Mouse (Mus musculus): Measurements from ENCODE around the gene Tnni1. TPM values are rescaled to one million over a fixed set of nuclear protein-coding genes. Genes with fewer than 3 reads are reported as not detected.

Gene Tnni1
- total RNA-seq, 2 experiments from 2014 or later = 184 to 604 TPM

GRCm38 (mm10) chr1:135794216-135795134, 15.2 kb downstream of the Tnni1 start:
- intact Hi-C loops (cut with DNase I) = no loop called here
- peak; percentile 53 for DNase-seq
- Histone ChIP-seq H3K4me3 (peak overlapping the region; percentile 55), H3K27ac (peak overlapping the region; percentile 76)
- TF ChIP-seq CTCF (IDR thresholded peaks at IDR 0.05) = no peak

GRCm38 (mm10) chr1:135798492-135798891, 19.3 kb downstream of the Tnni1 start:
- TF ChIP-seq CTCF (IDR thresholded peaks at IDR 0.05) = no peak
- peak overlapping the region; percentile 35 for H3K27ac ChIP-seq
- intact Hi-C loops (cut with DNase I) = no loop called here
- no peak overlapping the region for H3K4me3 ChIP-seq
- no peak for DNase-seq

DNA sequence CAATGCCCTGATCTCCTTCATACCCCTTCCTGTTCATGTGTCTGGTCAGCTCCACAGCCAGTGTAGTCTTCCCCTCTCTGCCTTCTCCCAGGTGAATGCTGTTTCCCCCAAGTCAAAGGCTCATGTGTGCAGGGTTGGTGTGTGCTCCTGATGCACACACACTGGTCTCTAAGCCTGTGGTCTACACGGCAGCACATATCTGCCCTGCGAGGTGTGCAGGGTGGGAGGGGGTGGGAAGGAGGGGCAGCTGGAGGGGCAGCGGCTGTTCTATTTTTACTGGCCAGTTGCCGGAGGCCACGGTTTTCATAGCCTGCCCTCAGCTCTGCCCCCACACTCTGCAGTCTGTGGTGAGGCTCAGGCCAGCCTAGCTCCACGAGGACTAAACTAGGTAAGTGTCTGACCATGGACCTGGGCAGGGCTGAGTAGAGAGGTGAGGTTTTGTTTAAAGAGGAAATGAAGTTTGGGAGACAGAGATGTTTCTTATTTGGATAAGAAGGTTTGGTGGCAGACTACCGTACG, 19.9 kb downstream of the Tnni1 start:
- H3K4me3 ChIP-seq = peak overlapping the region; percentile 29; the same call in 1 of the 2 replicates
- no peak for DNase-seq
- intact Hi-C loops (cut with DNase I) = no loop called here
- TF ChIP-seq CTCF (IDR thresholded peaks at IDR 0.05) = no peak
- peak overlapping the region; percentile 35 for H3K27ac ChIP-seq

DNA sequence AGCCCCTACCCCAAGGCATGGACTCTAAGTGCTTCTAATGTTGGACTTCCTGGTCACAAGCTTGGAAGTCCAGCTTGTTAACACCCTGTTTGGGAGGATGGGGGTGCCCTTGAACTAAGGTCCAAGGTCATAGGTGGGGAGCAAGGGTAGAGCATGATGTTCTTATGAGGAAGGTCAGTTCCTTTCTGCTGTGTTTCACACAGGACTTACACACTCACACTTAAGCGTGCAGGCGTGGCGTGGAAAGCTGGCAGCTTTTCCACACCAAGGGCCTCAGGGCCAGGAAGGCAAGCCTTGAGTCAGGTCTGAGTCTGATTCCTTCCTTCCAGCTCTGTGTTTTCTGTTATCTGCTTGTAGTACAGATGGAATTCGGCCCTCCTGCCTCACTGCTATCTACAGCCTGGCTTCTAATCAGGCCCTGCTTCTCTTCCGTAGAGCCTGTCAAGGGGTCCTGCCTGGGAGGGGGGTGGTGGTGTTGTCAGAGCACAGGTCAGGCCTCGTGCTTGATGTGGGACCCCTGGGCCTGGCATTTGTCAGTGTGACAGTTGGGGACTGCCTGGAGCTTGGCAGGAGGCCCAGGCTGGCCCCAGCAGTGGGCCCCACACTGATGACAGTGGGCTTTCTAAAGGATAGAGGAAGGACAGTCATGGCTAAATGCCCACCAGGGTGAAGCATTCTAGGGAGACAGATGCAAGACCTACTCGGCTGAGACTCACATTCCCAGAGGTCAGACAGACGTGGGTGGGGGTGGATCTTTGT, 21.1 kb downstream of the Tnni1 start:
- Histone ChIP-seq H3K27ac (peak overlapping the region; percentile 16; the same call in 1 of the 2 replicates), H3K4me3 (peak overlapping the region; percentile 29)
- peak; percentile 16 for DNase-seq
- intact Hi-C loops (cut with DNase I) = no loop called here
- TF ChIP-seq CTCF (IDR thresholded peaks at IDR 0.05) = no peak

DNA sequence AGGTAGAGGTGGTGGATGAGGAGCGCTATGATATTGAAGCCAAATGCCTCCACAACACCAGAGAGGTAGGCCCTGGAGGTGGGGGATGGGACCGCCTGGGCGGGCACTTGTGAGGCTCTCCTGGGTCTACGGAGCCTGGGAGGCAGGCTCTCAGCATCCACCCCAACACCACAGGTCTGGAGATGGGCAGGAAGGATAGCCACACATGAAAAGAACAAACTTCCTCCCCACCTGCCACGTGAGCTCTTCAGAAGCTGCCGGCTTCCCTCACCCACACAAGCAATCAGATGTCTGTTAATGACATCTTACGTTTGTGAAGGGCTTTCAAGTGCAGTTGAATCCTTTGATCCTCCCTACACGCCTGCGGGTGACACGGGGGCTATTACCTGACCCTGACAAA, 28.3 kb downstream of the Tnni1 start:
- intact Hi-C loops (cut with DNase I) = no loop called here
- TF ChIP-seq CTCF (IDR thresholded peaks at IDR 0.05) = no peak
- no peak for DNase-seq
- Histone ChIP-seq H3K27ac (no peak overlapping the region), H3K4me3 (no peak overlapping the region)

DNA sequence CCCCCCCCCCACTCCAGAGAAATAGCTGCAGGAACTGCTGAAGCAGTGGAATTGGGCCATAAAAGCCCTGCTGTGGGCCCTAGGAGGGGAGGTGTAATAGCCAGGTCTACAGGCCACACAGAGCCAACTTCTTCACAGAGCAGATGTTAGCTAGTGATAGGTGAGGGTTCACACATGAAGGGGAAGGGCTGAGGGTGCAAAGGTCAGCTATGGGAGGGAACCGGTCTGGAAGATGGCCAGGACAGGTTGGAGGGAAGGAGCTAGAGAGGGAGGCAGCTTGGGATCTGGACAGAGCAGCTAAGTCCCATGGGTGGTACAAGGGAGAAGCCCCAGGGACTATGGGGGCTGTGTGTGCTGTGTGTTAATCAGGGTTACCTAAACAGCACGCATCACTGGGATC, 30.9 kb downstream of the Tnni1 start:
- Histone ChIP-seq H3K27ac (no peak overlapping the region), H3K4me3 (no peak overlapping the region)
- intact Hi-C loops (cut with DNase I) = loop anchor here (2.0 kb wide), 1 partner anchor 19 kb away; no protein-coding TSS in a partner anchor
- peak; percentile 22 for DNase-seq
- TF ChIP-seq CTCF (IDR thresholded peaks at IDR 0.05) = no peak

GRCm38 (mm10) chr1:135811016-135811646, 31.9 kb downstream of the Tnni1 start:
- no peak overlapping the region for H3K4me3 ChIP-seq
- peak; percentile 85 for DNase-seq
- TF ChIP-seq CTCF (IDR thresholded peaks at IDR 0.05) = no peak
- H3K27ac ChIP-seq = no peak overlapping the region
- intact Hi-C loops (cut with DNase I) = loop anchor here (2.0 kb wide), 1 partner anchor 18 kb away; no protein-coding TSS in a partner anchor

DNA sequence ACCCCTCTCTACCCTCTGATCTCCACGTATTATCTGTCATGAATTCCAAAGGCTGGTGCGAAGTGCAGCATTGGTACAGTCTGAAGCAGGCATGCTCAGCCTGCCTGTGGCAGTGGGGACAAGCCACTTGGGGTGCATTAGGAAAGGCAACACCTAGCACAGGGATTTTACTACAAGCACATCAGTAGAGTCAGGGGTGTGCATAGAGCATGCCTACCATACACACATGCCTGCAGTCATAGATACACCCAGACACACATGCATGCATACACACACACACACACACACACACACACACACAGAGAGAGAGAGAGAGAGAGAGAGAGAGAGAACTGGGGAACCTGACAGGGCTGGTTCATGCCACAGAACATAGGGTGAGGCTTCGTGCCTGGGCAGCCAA, 33.0 kb downstream of the Tnni1 start:
- intact Hi-C loops (cut with DNase I) = no loop called here
- no peak for DNase-seq
- no peak overlapping the region for H3K27ac ChIP-seq
- no peak for TF ChIP-seq CTCF (IDR thresholded peaks at IDR 0.05)
- no peak overlapping the region for H3K4me3 ChIP-seq

GRCm38 (mm10) chr1:135812618-135813017, 33.4 kb downstream of the Tnni1 start:
- Histone ChIP-seq H3K4me3 (no peak overlapping the region), H3K27ac (no peak overlapping the region)
- DNase-seq = no peak
- no peak for TF ChIP-seq CTCF (IDR thresholded peaks at IDR 0.05)
- intact Hi-C loops (cut with DNase I) = no loop called here

DNA sequence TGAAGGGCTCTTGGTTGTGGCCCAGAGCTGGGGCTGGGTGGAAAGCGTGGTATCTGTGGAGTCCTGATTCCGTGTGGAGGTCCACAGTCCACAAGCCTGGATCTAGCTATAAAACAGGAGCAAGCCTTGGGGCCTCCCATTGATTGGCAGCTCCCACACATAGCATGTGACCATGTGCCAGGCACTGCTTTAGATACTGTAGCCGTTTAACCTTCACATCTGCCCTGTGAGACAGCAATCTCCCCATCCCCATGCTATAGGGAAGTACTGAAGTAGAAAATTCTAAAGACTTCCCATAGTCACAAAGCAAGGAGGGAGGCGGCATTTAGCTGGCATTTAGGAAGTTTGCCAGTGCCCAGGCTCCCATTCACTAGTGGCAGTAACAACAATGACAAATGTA, 33.8 kb downstream of the Tnni1 start:
- H3K27ac ChIP-seq = no peak overlapping the region
- no peak for TF ChIP-seq CTCF (IDR thresholded peaks at IDR 0.05)
- intact Hi-C loops (cut with DNase I) = no loop called here

DNA sequence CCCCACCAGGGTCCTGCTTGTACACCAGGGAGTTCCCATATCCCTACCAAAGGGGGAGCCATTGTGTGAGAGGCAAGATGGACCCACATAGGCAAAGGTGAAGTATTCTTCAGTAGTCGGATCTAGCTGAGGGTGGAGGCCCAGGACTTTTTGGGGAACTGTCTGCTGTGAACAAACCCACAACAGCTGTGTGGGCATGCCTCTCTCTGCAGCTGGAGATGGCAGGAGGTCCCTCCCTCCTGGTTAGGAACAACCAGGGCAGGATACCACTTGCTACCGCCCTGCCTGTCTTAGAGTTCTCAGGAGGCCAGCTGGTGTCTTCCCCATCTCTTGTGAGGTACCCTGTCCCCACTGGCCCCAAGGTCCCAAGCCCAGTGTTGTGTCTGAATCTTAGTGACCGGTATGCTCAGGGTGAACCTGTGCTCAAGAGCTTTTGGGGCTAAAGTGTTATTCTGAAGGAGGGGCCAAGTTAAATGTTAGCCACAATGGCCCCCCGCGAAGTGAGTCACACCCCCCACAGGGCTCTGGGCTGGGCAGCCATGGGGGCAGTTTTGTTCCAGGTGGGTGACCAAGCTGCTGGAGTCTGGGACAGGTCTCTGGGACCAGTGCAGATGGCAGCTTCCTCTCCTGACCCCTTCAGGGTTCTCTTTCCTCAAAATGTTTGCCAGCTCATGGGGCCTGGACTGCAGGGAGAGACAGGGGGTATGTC, 34.6 kb downstream of the Tnni1 start:
- no peak for TF ChIP-seq CTCF (IDR thresholded peaks at IDR 0.05)
- H3K27ac ChIP-seq = no peak overlapping the region
- intact Hi-C loops (cut with DNase I) = no loop called here
- no peak overlapping the region for H3K4me3 ChIP-seq
- no peak for DNase-seq

More for the DNA sequence above, 33.8 kb downstream of the Tnni1 start:
- no peak for DNase-seq
- no peak overlapping the region for H3K4me3 ChIP-seq

GRCm38 (mm10) chr1:135814531-135814930, 35.3 kb downstream of the Tnni1 start:
- no peak overlapping the region for H3K4me3 ChIP-seq
- TF ChIP-seq CTCF (IDR thresholded peaks at IDR 0.05) = no peak
- peak; percentile 7 for DNase-seq
- intact Hi-C loops (cut with DNase I) = no loop called here
- no peak overlapping the region for H3K27ac ChIP-seq
